Mouse (Mus musculus) erythroblast, embryonic 14.5 days (primary cell): ENCODE measurements around the gene Lamtor2. TPM values are rescaled to one million over a fixed set of nuclear protein-coding genes. Genes with fewer than 3 reads are reported as not detected.

Source experiments
- H3K27me3 ChIP-seq: 2 replicates; pipeline ENCODE4 v1.6.1; 2012; ENCODE audit warnings: inconsistent platforms; ENCODE audit not compliant: control insufficient read depth
- H3K36me3 ChIP-seq: 2 replicates; pipeline ENCODE4 v1.6.1; 2012; ENCODE audit warnings: mild to moderate bottlenecking, inconsistent platforms; ENCODE audit not compliant: control insufficient read depth
- H3K4me1 ChIP-seq: 2 replicates; pipeline ENCODE4 v1.6.1; 2012; ENCODE audit warnings: inconsistent platforms; ENCODE audit not compliant: control insufficient read depth
- H3K4me3 ChIP-seq: replicated peaks from 2 replicates; pipeline ENCODE3; 2012; ENCODE audit warnings: moderate library complexity, mild to moderate bottlenecking, inconsistent platforms
- H3K9me3 ChIP-seq: 2 replicates; pipeline ENCODE4 v1.6.1; 2012; ENCODE audit warnings: low read length, inconsistent platforms, mixed read lengths; ENCODE audit not compliant: control insufficient read depth
- GATA1 ChIP-seq: IDR thresholded peaks from 2 replicates; pipeline ENCODE4 v1.6.1; 2012; ENCODE audit warnings: low read length, inconsistent platforms, mixed read lengths
- TAL1 ChIP-seq: IDR thresholded peaks from 3 replicates; pipeline ENCODE4 v1.6.1; 2012; ENCODE audit warnings: low read length, inconsistent platforms, mixed read lengths
- polyA plus RNA-seq: library from polyadenylated mRNA; stranded (reverse); fragments of >175 nt; gene quantifications from 2 replicates; pipeline ENCODE4 v1.2.3, GENCODE M21; 2012

Gene Lamtor2
- polyA plus RNA-seq, 1 experiment: 7.4 TPM

GRCm38 (mm10) chr3:88503881-88504746 lies 48.8 kb downstream of the Lamtor2 start:
- Histone ChIP-seq H3K36me3 (peaks cover 28% of the 10 kb centered on the region), H3K27me3 (no peaks in the 10 kb centered on the region), H3K4me3 (no peak overlapping the region), H3K4me1 (peaks cover 73% of the 10 kb centered on the region), H3K9me3 (no peaks in the 10 kb centered on the region)
- no peak for TF ChIP-seq GATA1
- no peak for TF ChIP-seq TAL1

- H3K27me3 ChIP-seq: no peaks in the 10 kb centered on the region
- H3K36me3 ChIP-seq: peaks cover 34% of the 10 kb centered on the region
- TF ChIP-seq GATA1: no peak
- no peak for TF ChIP-seq TAL1
- H3K9me3 ChIP-seq: no peaks in the 10 kb centered on the region
- H3K4me3 ChIP-seq: peak overlapping the region; percentile 83
- H3K4me1 ChIP-seq: peaks cover 75% of the 10 kb centered on the region
Measured at GRCm38 (mm10) chr3:88503505-88503863, 49.4 kb downstream of the Lamtor2 start.

GRCm38 (mm10) chr3:88502641-88503504 lies 50.0 kb downstream of the Lamtor2 start:
- H3K27me3 ChIP-seq: no peaks in the 10 kb centered on the region
- TF ChIP-seq GATA1 (no peak), TAL1 (no peak)
- peak overlapping the region; percentile 83 for H3K4me3 ChIP-seq
- peaks cover 41% of the 10 kb centered on the region for H3K36me3 ChIP-seq
- H3K9me3 ChIP-seq: no peaks in the 10 kb centered on the region
- H3K4me1 ChIP-seq: peaks cover 76% of the 10 kb centered on the region

- H3K9me3 ChIP-seq: no peaks in the 10 kb centered on the region
- H3K4me1 ChIP-seq: peaks cover 78% of the 10 kb centered on the region
- H3K36me3 ChIP-seq: peaks cover 48% of the 10 kb centered on the region
- no peaks in the 10 kb centered on the region for H3K27me3 ChIP-seq
- no peak for TF ChIP-seq TAL1
- TF ChIP-seq GATA1: no peak
- H3K4me3 ChIP-seq: peak overlapping the region; percentile 83
Measured at GRCm38 (mm10) chr3:88502031-88502571, 50.8 kb downstream of the Lamtor2 start.

- no peaks in the 10 kb centered on the region for H3K27me3 ChIP-seq
- peaks cover 81% of the 10 kb centered on the region for H3K4me1 ChIP-seq
- H3K9me3 ChIP-seq: no peaks in the 10 kb centered on the region
- TF ChIP-seq GATA1: no peak
- H3K36me3 ChIP-seq: peaks cover 53% of the 10 kb centered on the region
- H3K4me3 ChIP-seq: peak overlapping the region; percentile 83
Measured at GRCm38 (mm10) chr3:88501366-88502030, 51.4 kb downstream of the Lamtor2 start.

GRCm38 (mm10) chr3:88500655-88501365 lies 52.1 kb downstream of the Lamtor2 start:
- Histone ChIP-seq H3K9me3 (no peaks in the 10 kb centered on the region), H3K36me3 (peaks cover 59% of the 10 kb centered on the region), H3K4me1 (peaks cover 86% of the 10 kb centered on the region), H3K4me3 (peak overlapping the region; percentile 83), H3K27me3 (no peaks in the 10 kb centered on the region)
- TF ChIP-seq TAL1: no peak

- H3K4me3 ChIP-seq: peak overlapping the region; percentile 83
- TF ChIP-seq GATA1 (no peak), TAL1 (no peak)
- H3K36me3 ChIP-seq: peaks cover 67% of the 10 kb centered on the region
- H3K4me1 ChIP-seq: peaks cover 87% of the 10 kb centered on the region
- no peaks in the 10 kb centered on the region for H3K27me3 ChIP-seq
- H3K9me3 ChIP-seq: no peaks in the 10 kb centered on the region
Measured at GRCm38 (mm10) chr3:88500087-88500486, 52.8 kb downstream of the Lamtor2 start.

Other genes with a start within 250 kb of the Lamtor2 start
- 4.4 and 10.8 TPM in 2 replicates for gene Glmp, start 228.1 kb downstream of the Lamtor2 start, polyA plus RNA-seq
- gene Tmem79, start 216.9 kb downstream of the Lamtor2 start, polyA plus RNA-seq: 0.09 and 0.25 TPM in 2 replicates
- gene Smg5, start 216.8 kb downstream of the Lamtor2 start, polyA plus RNA-seq: 16.0 and 20.1 TPM in 2 replicates
- gene Paqr6, start 188.5 kb downstream of the Lamtor2 start, polyA plus RNA-seq: 1.8 and 3.4 TPM in 2 replicates
- gene Bglap3, start 180.3 kb downstream of the Lamtor2 start, polyA plus RNA-seq: not detected in 2 replicates
- not detected in 2 replicates for gene Bglap2, start 174.4 kb downstream of the Lamtor2 start, polyA plus RNA-seq
- gene Bglap, start 168.6 kb downstream of the Lamtor2 start, polyA plus RNA-seq: not detected in 2 replicates
- gene Pmf1, start 142.7 kb downstream of the Lamtor2 start, polyA plus RNA-seq: 40.0 and 42.2 TPM in 2 replicates
- 1.1 and 1.2 TPM in 2 replicates for gene Slc25a44, start 127.9 kb downstream of the Lamtor2 start, polyA plus RNA-seq
- 0.11 and 0.12 TPM in 2 replicates for gene Sema4a, start 91.9 kb downstream of the Lamtor2 start, polyA plus RNA-seq
- gene Lmna, start 43.1 kb downstream of the Lamtor2 start, polyA plus RNA-seq: 137 and 158 TPM in 2 replicates
- 0.01 and 0.02 TPM in 2 replicates for gene Mex3a, start 20.7 kb downstream of the Lamtor2 start, polyA plus RNA-seq
- not detected in 2 replicates for gene Rab25, start 4.8 kb downstream of the Lamtor2 start, polyA plus RNA-seq
- 2.6 and 3.1 TPM in 2 replicates for gene Ubqln4, start 684 bp upstream of the Lamtor2 start, polyA plus RNA-seq
- gene Ssr2, start 22.8 kb upstream of the Lamtor2 start, polyA plus RNA-seq: 6.5 and 12.3 TPM in 2 replicates
- 0.13 and 0.87 TPM in 2 replicates for gene Arhgef2, start 52.9 kb upstream of the Lamtor2 start, polyA plus RNA-seq
- not detected in 2 replicates for gene Rxfp4, start 100.1 kb upstream of the Lamtor2 start, polyA plus RNA-seq
- gene Khdc4, start 132.7 kb upstream of the Lamtor2 start, polyA plus RNA-seq: 0.32 and 0.37 TPM in 2 replicates
- 3.6 and 4.6 TPM in 2 replicates for gene Rit1, start 163.8 kb upstream of the Lamtor2 start, polyA plus RNA-seq
- gene Syt11, start 222.1 kb upstream of the Lamtor2 start, polyA plus RNA-seq: 0.02 TPM in 1 of 2 replicates, not detected in the other